ENCODE assay signal across 8 mouse cellular contexts in genomic region chr2:118113808-118114524, GRCm38 (mm10). TPM values are rescaled to one million over a fixed set of nuclear protein-coding genes. Genes with fewer than 3 reads are reported as not detected.
DNase-seq lines count a peak whose midpoint lies in the region; ATAC-seq and TF ChIP-seq lines count a peak whose summit lies in the region.

No protein-coding gene starts in this region.

- no peak overlapping the region for H3K27ac ChIP-seq in CH12.LX (ENCODE audit: insufficient read depth, low read depth)
- H3K27ac ChIP-seq in heart, embryonic 13.5 days (replicated peaks): no peak overlapping the region

- DNase-seq in adrenal gland, postnatal 14 days: peak; percentile 38
- no peak for DNase-seq in adrenal gland, adult 18-20 months (ENCODE audit: low spot score in 2 of 2)
- peak; percentile 20 for DNase-seq in CH12.LX (ENCODE audit: extremely low read depth)
- peak; percentile 66 for DNase-seq in kidney, postnatal 14 days
- DNase-seq in mesoderm, embryonic 11.5 days (ENCODE audit: low read depth, low spot score): peak; percentile 37
- no peak for DNase-seq in spleen, postnatal 4 days (ENCODE audit: low spot score in 2 of 2)

- peak; percentile 27 for TF ChIP-seq RAD21 in CH12.LX (IDR thresholded peaks at IDR 0.05; ENCODE audit: low read depth, low read length)

- no peak for TF ChIP-seq POLR2A in CH12.LX (IDR thresholded peaks at IDR 0.05; ENCODE audit: low read depth, low read length)

- ATAC-seq in heart, embryonic 13.5 days (ENCODE audit: extremely low read depth, insufficient number of reproducible peaks, low FRiP score, low TSS enrichment): no peak
- no peak for ATAC-seq in erythroblast, adult 5-6 weeks (replicated peaks; ENCODE audit: low FRiP score, poor library complexity, severe bottlenecking)

- no peaks in the 10 kb centered on the region for H3K9me3 ChIP-seq in CH12.LX (replicated peaks; ENCODE audit: low read length)
- H3K9me3 ChIP-seq in heart, embryonic 13.5 days: no peaks in the 10 kb centered on the region

- peak in 1 of 2 experiments; percentile 47; a peak in 2 of 4 replicates for TF ChIP-seq CTCF in CH12.LX (conservative IDR thresholded peaks at IDR 0.05 in 1 of 2, IDR thresholded peaks at IDR 0.05 in 1 of 2; ENCODE audit: low read depth in 2 of 2, low read length in 2 of 2)

- no peak for TF ChIP-seq EP300 in CH12.LX (IDR thresholded peaks at IDR 0.05; ENCODE audit: low read length)

- no peak overlapping the region for H3K4me2 ChIP-seq in CH12.LX (ENCODE audit: insufficient read depth, low read depth, poor library complexity, severe bottlenecking)
- H3K4me2 ChIP-seq in heart, embryonic 13.5 days: peak overlapping the region; percentile 94

- WGBS in heart, embryonic 13.5 days: 48% methylated on average over 8 of the region's 8 CpGs

- no peak overlapping the region for H3K4me3 ChIP-seq in CH12.LX (replicated peaks in 1 of 3; ENCODE audit: low read depth in 2 of 3, low read length in 2 of 3, poor library complexity in 1 of 3)
- H3K4me3 ChIP-seq in heart, embryonic 13.5 days: peak overlapping the region; percentile 68

- H3K79me2 ChIP-seq in CH12.LX (replicated peaks; ENCODE audit: control insufficient read depth, extremely low read depth, insufficient read depth, poor library complexity, severe bottlenecking): no peaks in the 10 kb centered on the region

- no peaks in the 10 kb centered on the region for H3K36me3 ChIP-seq in CH12.LX (replicated peaks in 1 of 2; ENCODE audit: control insufficient read depth in 1 of 2, insufficient read depth in 1 of 2, low read length in 1 of 2)
- H3K36me3 ChIP-seq in heart, embryonic 13.5 days: peaks cover 47% of the 10 kb centered on the region

- H3K9ac ChIP-seq in CH12.LX (ENCODE audit: insufficient read depth, low read depth): no peak overlapping the region
- peak overlapping the region; percentile 85 for H3K9ac ChIP-seq in heart, embryonic 13.5 days

- dilution Hi-C loops in CH12.LX (cut with MboI; ENCODE audit: extremely low pct_ligation_motif_present, extremely low pct_unique_long_range_greater_than_20kb, low sequenced_read_pairs): no loop called here

- in situ Hi-C loops in CH12.LX (cut with MboI; ENCODE audit: low pct_ligation_motif_present, low pct_unique_long_range_greater_than_20kb, low sequenced_read_pairs): loop anchor here (25.0 kb wide), 1 partner anchor 577 kb away; no protein-coding TSS in a partner anchor

- H3K4me1 ChIP-seq in CH12.LX (ENCODE audit: control insufficient read depth in 1 of 2, insufficient read depth in 2 of 2): no peaks in the 10 kb centered on the region
- H3K4me1 ChIP-seq in heart, embryonic 13.5 days: peaks cover 51% of the 10 kb centered on the region

- no peaks in the 10 kb centered on the region for H3K27me3 ChIP-seq in CH12.LX (replicated peaks)
- H3K27me3 ChIP-seq in heart, embryonic 13.5 days (replicated peaks): peaks cover 10% of the 10 kb centered on the region; the same call in 1 of the 2 replicates

TF ChIP-seq in CH12.LX, 34 proteins besides CTCF, POLR2A, EP300 and RAD21:
- TF ChIP-seq CHD2 (IDR thresholded peaks at IDR 0.05; ENCODE audit: low read length) (peak; percentile 60; the same call in 1 of the 2 replicates), ZC3H11A (IDR thresholded peaks at IDR 0.05; ENCODE audit: low read depth, low read length) (no peak), SMC3 (IDR thresholded peaks at IDR 0.05; ENCODE audit: low read depth, low read length) (peak; percentile 28)
TF ChIP-seq in CH12.LX: peak in this region for 2.

RNA-seq across cellular contexts. Expression of gene Thbs1, which starts 2.3 kb away (rescaled TPM):
- total RNA-seq in adrenal gland, postnatal 14 days (2021): 23.8 and 25.3 TPM in 2 replicates
- 10 to 100 TPM; 27.7 to 43.6 TPM for total RNA-seq in adrenal gland, adult 18-20 months (2021)
- total RNA-seq in CH12.LX (2012; rRNA removed): 0.08 TPM in 1 of 2 replicates, not detected in the other
- 0.03 and 0.04 TPM in 2 replicates for total RNA-seq in CH12.LX (2014; rRNA removed)
- not detected in 2 replicates for polyA plus RNA-seq in CH12.LX (2012; ENCODE audit: insufficient read length, low read depth)
- 45.1 and 46.0 TPM in 2 replicates for polyA plus RNA-seq in heart, embryonic 13.5 days (2015; fragmentation: Nextera tagmentation; extraction: Ambion mirVana)
- total RNA-seq in erythroblast, adult 5-6 weeks (2015; ENCODE audit: low replicate concordance): 5.0 and 8.1 TPM in 2 replicates
- total RNA-seq in erythroblast, adult 5-6 weeks (2017; ENCODE audit: low replicate concordance): 3.6 and 4.7 TPM in 2 replicates

Comparison
In these comparisons a context has a peak if more than half of its experiments do, and no peak if none do; other contexts are left out.
1. DNase-seq: peak in adrenal gland, postnatal 14 days (single experiment), CH12.LX (single experiment), kidney, postnatal 14 days (single experiment) and mesoderm, embryonic 11.5 days (single experiment); none in adrenal gland, adult 18-20 months (0 of 2) and spleen, postnatal 4 days (0 of 2).
2. RNA of gene Thbs1, which starts 2.3 kb away (total RNA-seq): 27.7 to 43.6 TPM in adrenal gland, adult 18-20 months, 23.8 to 25.3 TPM in adrenal gland, postnatal 14 days and 3.6 to 8.1 TPM in erythroblast, adult 5-6 weeks; 0.03 to 0.08 TPM in CH12.LX; every median in the first group is over 4 times any median in the second.